In the genomic region with DNA sequence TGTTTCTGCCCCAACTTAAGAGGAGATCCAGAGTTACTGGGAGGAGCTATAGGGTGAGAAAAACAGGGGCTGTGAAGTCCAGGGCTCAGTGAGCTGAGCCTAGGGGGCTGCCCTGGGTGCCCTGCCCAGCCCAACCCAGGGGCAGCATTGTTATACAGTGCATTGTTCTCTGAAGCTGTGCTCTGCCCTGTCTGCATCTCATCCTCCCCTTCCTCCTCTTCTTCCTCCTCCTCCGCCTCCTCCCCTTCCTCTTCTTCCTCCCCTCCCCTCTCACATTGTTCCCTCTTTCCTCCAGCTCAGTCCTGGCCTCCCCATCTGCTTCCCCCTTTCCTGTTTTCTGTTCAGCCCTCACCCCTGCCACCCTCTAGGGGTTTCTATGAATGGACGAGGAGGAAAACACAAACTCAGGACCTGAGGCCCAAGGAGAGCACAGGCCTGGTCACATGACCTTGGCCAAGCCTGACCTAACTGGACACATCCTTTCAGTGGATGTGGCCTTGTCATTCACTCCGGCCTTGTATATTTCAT, we compare ENCODE assay signal across 8 mouse cellular contexts. TPM values are rescaled to one million over a fixed set of nuclear protein-coding genes. Genes with fewer than 3 reads are reported as not detected.
DNase-seq lines count a peak whose midpoint lies in the region; ATAC-seq lines count a peak whose summit lies in the region.
"Had no signal": no experiment of that assay in that cellular context is flagged by ENCODE, and none has a peak within 500 bp of the region (broad histone marks: within the 10 kb centered on the region; RNA-seq: fewer than 3 reads in every experiment).

No protein-coding gene starts in this region.

- no peak overlapping the region for H3K9ac ChIP-seq in kidney, embryonic 16.5 days (replicated peaks; ENCODE audit: low read length)
- H3K9ac ChIP-seq in liver, embryonic 13.5 days: no peak overlapping the region

- H3K4me2 ChIP-seq in kidney, embryonic 16.5 days (replicated peaks; ENCODE audit: low read depth, low read length): no peak overlapping the region
- no peak overlapping the region for H3K4me2 ChIP-seq in liver, embryonic 13.5 days

- H3K36me3 ChIP-seq in kidney, embryonic 16.5 days (ENCODE audit: insufficient read depth, low read length): no peaks in the 10 kb centered on the region
- no peaks in the 10 kb centered on the region for H3K36me3 ChIP-seq in liver, embryonic 13.5 days

- no peak overlapping the region for H3K4me3 ChIP-seq in kidney, embryonic 16.5 days (ENCODE audit: low read length)
- H3K4me3 ChIP-seq in liver, embryonic 13.5 days (replicated peaks): no peak overlapping the region

- peak overlapping the region; percentile 63; the same call in 1 of the 2 replicates for H3K27ac ChIP-seq in kidney, embryonic 16.5 days (ENCODE audit: low read length)
- no peak overlapping the region for H3K27ac ChIP-seq in liver, embryonic 13.5 days

- WGBS in kidney, embryonic 16.5 days: 63% methylated on average over 3 of the region's 3 CpGs
- 47% methylated on average over 3 of the region's 3 CpGs for WGBS in liver, embryonic 13.5 days (ENCODE audit: insufficient replicate concordance)

- peaks cover 6% of the 10 kb centered on the region for H3K4me1 ChIP-seq in kidney, embryonic 16.5 days (ENCODE audit: insufficient read depth, low read length)
- no peaks in the 10 kb centered on the region for H3K4me1 ChIP-seq in liver, embryonic 13.5 days (replicated peaks)

- no peaks in the 10 kb centered on the region for H3K9me3 ChIP-seq in kidney, embryonic 16.5 days (ENCODE audit: low read length)
- no peaks in the 10 kb centered on the region for H3K9me3 ChIP-seq in liver, embryonic 13.5 days (replicated peaks)

- peak; percentile 90 for ATAC-seq in kidney, embryonic 16.5 days (ENCODE audit: low FRiP score, low TSS enrichment)
- peak; percentile 66 for ATAC-seq in liver, embryonic 13.5 days (ENCODE audit: low read depth)

- no peaks in the 10 kb centered on the region for H3K27me3 ChIP-seq in kidney, embryonic 16.5 days (ENCODE audit: insufficient read depth, low read length)
- peaks cover 2% of the 10 kb centered on the region; the same call in 1 of the 2 replicates for H3K27me3 ChIP-seq in liver, embryonic 13.5 days

- no peak for DNase-seq in kidney, postnatal 25 days
- peak; percentile 72 for DNase-seq in ES-CJ7 (ENCODE audit: low read depth, low spot score)
- DNase-seq in adrenal gland, postnatal 14 days: peak; percentile 33
- DNase-seq in liver, embryonic 13.5 days: no peak
- DNase-seq in layer of hippocampus, postnatal 36 days: no peak
- no peak for DNase-seq in thymus, postnatal 25 days
- DNase-seq: kidney, adult 18-20 months had no signal

RNA-seq across cellular contexts. Expression of a gene that starts 16.5 kb away (rescaled TPM):
- 255 and 257 TPM in 2 replicates for polyA plus RNA-seq in kidney, embryonic 16.5 days (2015; fragmentation: Nextera tagmentation; extraction: Ambion mirVana)
- total RNA-seq in adrenal gland, postnatal 14 days (2021): 42.3 and 103 TPM in 2 replicates
- polyA plus RNA-seq in liver, embryonic 13.5 days (2015; fragmentation: Nextera tagmentation; extraction: Ambion mirVana): 29.7 and 36.3 TPM in 2 replicates
- total RNA-seq in layer of hippocampus, postnatal 36 days (2021): 1 to 10 TPM; 3.1 to 4.4 TPM

Comparison
In these comparisons a context has a peak if more than half of its experiments do, and no peak if none do; other contexts are left out.
1. DNase-seq: peak in ES-CJ7 (single experiment) and adrenal gland, postnatal 14 days (single experiment); none in kidney, postnatal 25 days (0 of 2), liver, embryonic 13.5 days (single experiment), layer of hippocampus, postnatal 36 days (0 of 2) and thymus, postnatal 25 days (single experiment).